Mouse (Mus musculus) adrenal gland, adult (tissue): Measurements from ENCODE around the gene Klhl25.
"Not testable (repeated sequence)": the region's sequence is repeated elsewhere in the genome, so short reads cannot be mapped to it uniquely, and the experiment has no call there.

Experiments used
- DNase-seq, 2 experiments: peaks; one replicate each; pipeline ENCODE4 v3.0.0; 2022 to 2023; ENCODE audit warnings: low spot score in 1 of 2; ENCODE audit not compliant: inconsistent age in 2 of 2

Gene Klhl25

GRCm38 (mm10) chr7:75848115-75848775 is at the start of gene Klhl25:
Gene Klhl25, plus strand, starts transcription at chr7:75848310.
- DNase-seq: peak; percentile 97 to 99

- no peak for DNase-seq
Measured at GRCm38 (mm10) chr7:75800530-75800929, 47.6 kb upstream of the Klhl25 start.

- DNase-seq: no peak
Measured at GRCm38 (mm10) chr7:75801022-75801421, 47.1 kb upstream of the Klhl25 start.

- DNase-seq: no peak
Measured at GRCm38 (mm10) chr7:75801621-75802358, 46.3 kb upstream of the Klhl25 start.

- DNase-seq: no peak
Measured at GRCm38 (mm10) chr7:75802887-75803286, 45.2 kb upstream of the Klhl25 start.

GRCm38 (mm10) chr7:75806161-75806560 is 41.9 kb upstream of the Klhl25 start:
- DNase-seq: no peak

- DNase-seq: peak; percentile 63 to 81
Measured at GRCm38 (mm10) chr7:75806711-75807110, 41.4 kb upstream of the Klhl25 start.

GRCm38 (mm10) chr7:75807460-75808304 is 40.4 kb upstream of the Klhl25 start:
- peak; percentile 51 to 83 for DNase-seq

GRCm38 (mm10) chr7:75820687-75821086 is 27.4 kb upstream of the Klhl25 start:
- DNase-seq: no peak

GRCm38 (mm10) chr7:75822087-75822668 is 25.9 kb upstream of the Klhl25 start:
- DNase-seq: no peak

- no peak for DNase-seq
Measured at GRCm38 (mm10) chr7:75823071-75823470, 25.0 kb upstream of the Klhl25 start.

GRCm38 (mm10) chr7:75826360-75827103 is 21.6 kb upstream of the Klhl25 start:
- DNase-seq: no peak

GRCm38 (mm10) chr7:75827357-75827756 is 20.8 kb upstream of the Klhl25 start:
- peak; percentile 77 to 88 for DNase-seq

- peak; percentile 71 to 89 for DNase-seq
Measured at GRCm38 (mm10) chr7:75827850-75828249, 20.3 kb upstream of the Klhl25 start.

GRCm38 (mm10) chr7:75828536-75828935 is 19.6 kb upstream of the Klhl25 start:
- DNase-seq: peak; percentile 41 to 68

- DNase-seq: peak in 1 of 2 experiments; percentile 49
Measured at GRCm38 (mm10) chr7:75830251-75831060, 17.7 kb upstream of the Klhl25 start.

GRCm38 (mm10) chr7:75833960-75834359 is 14.2 kb upstream of the Klhl25 start:
- DNase-seq: not testable (repeated sequence)

GRCm38 (mm10) chr7:75834932-75835631 is 13.0 kb upstream of the Klhl25 start:
- not testable (repeated sequence) for DNase-seq

- no peak for DNase-seq
Measured at GRCm38 (mm10) chr7:75840071-75840470, 8.0 kb upstream of the Klhl25 start.
